In genomic region chr9:9254764-9255163, GRCm38 (mm10) we compare ENCODE assay signal across 10 mouse cellular contexts.
"Had no signal": no experiment of that assay in that cellular context is flagged by ENCODE, and none has a peak within 500 bp of the region (broad histone marks: within the 10 kb centered on the region; RNA-seq: fewer than 3 reads in every experiment).

No protein-coding gene starts in this region.

- H3K4me3 ChIP-seq: intestine, embryonic 15.5 days; layer of hippocampus, adult 2 months; limb, embryonic 10.5 days; liver, embryonic 15.5 days; midbrain, embryonic 13.5 days had no signal

- H3K27ac ChIP-seq: intestine, embryonic 15.5 days; layer of hippocampus, adult 2 months; limb, embryonic 10.5 days; liver, embryonic 15.5 days; midbrain, embryonic 13.5 days had no signal

- H3K4me1 ChIP-seq: intestine, embryonic 15.5 days; limb, embryonic 10.5 days; liver, embryonic 15.5 days; midbrain, embryonic 13.5 days had no signal

- DNase-seq: kidney, adult 18-20 months; kidney, postnatal 10 days; kidney, postnatal 4 days; lung, adult 2 months; thymus, postnatal 4 days had no signal
